Mouse (Mus musculus) intestine, postnatal 0 days (tissue): ENCODE results near the gene Grin3b. TPM values are rescaled to one million over a fixed set of nuclear protein-coding genes. Genes with fewer than 3 reads are reported as not detected.

Experiments
- ATAC-seq: fragments of 200-750 bp; cut with Nextera tagmentation; 2 replicates; pipeline ENCODE4 v1.8.0; 2017; ENCODE audit warnings: mild to moderate bottlenecking, moderate TSS enrichment, moderate library complexity
- H3K27ac ChIP-seq: fragments of 300-500 bp; sonication (generic); 2 replicates; pipeline ENCODE4 v1.5.1; 2014; ENCODE audit warnings: mild to moderate bottlenecking, low read depth, low read length, moderate library complexity
- H3K27me3 ChIP-seq: fragments of 300-500 bp; sonication (generic); replicated peaks from 2 replicates; pipeline ENCODE4 v1.6.1; 2014; ENCODE audit warnings: low read length, mixed read lengths; ENCODE audit not compliant: control insufficient read depth, insufficient read depth
- H3K36me3 ChIP-seq: fragments of 300-500 bp; sonication (generic); 2 replicates; pipeline ENCODE4 v1.6.1; 2014; ENCODE audit warnings: mild to moderate bottlenecking, moderate library complexity; ENCODE audit not compliant: control insufficient read depth, insufficient read depth
- H3K4me1 ChIP-seq: fragments of 300-500 bp; sonication (generic); replicated peaks from 2 replicates; pipeline ENCODE4 v1.6.1; 2014; ENCODE audit warnings: antibody characterized with exemption, low read length, mixed read lengths; ENCODE audit not compliant: control insufficient read depth, insufficient read depth
- H3K4me2 ChIP-seq: fragments of 300-500 bp; sonication (generic); replicated peaks from 2 replicates; pipeline ENCODE4 v1.6.1; 2014; ENCODE audit warnings: low read depth, mild to moderate bottlenecking, moderate library complexity
- H3K4me3 ChIP-seq: fragments of 300-500 bp; sonication (generic); 2 replicates; pipeline ENCODE4 v1.5.1; 2014; ENCODE audit warnings: low read depth, low read length
- H3K9ac ChIP-seq: fragments of 300-500 bp; sonication (generic); 2 replicates; pipeline ENCODE4 v1.6.1; 2014; ENCODE audit warnings: mild to moderate bottlenecking, low read depth, low read length
- H3K9me3 ChIP-seq: fragments of 300-500 bp; sonication (generic); 2 replicates; pipeline ENCODE4 v1.6.1; 2016; ENCODE audit warnings: mixed run types; ENCODE audit not compliant: control insufficient read depth
- CTCF ChIP-seq: sonication (generic); IDR thresholded peaks from 2 replicates; pipeline ENCODE4 v1.5.1; 2016; ENCODE audit warnings: low read depth, mild to moderate bottlenecking, control low read depth, antibody characterized with exemption, moderate library complexity
- WGBS: fragments of 180-500 bp; shearing (Covaris S2); extraction: QIAGEN DNeasy Blood & Tissue Kit; methylation state at CpG from one replicate; pipeline ENCODE4 v1.1.7; 2014; 5-methylcytosine and 5-hydroxymethylcytosine counted together
- polyA plus RNA-seq: library from polyadenylated mRNA; unstranded; fragments of >200 nt; fragmentation: Nextera tagmentation; extraction: Ambion mirVana; gene quantifications from 2 replicates; pipeline ENCODE4 v1.2.1, GENCODE M21; 2015

Gene Grin3b
- polyA plus RNA-seq, 1 experiment from 2014 or later = 0.08 TPM

DNA sequence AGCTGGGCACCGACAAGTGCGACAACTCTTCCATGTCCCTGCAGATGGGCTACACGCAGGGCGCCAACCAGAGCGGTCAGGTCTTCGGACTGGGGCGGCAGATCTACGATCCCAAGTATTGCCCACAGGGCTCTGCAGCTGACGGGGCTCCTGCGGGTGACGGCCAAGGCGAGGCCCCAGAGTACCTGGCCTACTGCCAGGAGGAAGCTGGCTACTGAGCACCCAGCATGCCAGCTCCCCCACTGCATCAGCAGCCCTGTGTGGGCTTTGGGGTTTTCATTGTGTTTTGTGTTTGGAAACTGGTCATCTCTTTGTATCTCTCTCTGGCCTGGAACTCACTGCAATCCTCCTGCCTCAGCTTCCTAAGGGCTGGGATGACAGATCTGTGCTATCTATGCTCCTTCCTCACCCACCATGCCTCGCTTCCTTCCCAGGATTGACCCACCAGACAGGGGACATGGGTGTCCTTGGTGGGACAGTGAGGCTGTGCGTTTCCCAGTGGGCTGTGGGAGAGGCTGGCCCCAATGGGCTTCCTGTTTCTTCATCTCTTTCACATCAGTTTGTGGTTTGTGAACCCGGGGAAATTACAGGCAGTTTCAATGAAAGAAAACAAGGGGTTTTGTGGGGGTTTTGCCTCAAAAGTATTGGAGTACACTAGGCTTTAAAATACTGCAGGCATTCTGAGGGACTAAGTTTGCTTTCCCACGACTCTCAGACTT lies 24.0 kb downstream of the Grin3b start:
- Histone ChIP-seq H3K36me3 (peaks cover 28% of the 10 kb centered on the region), H3K4me2 (no peak overlapping the region), H3K27ac (no peak overlapping the region), H3K9ac (no peak overlapping the region), H3K4me3 (no peak overlapping the region), H3K9me3 (no peaks in the 10 kb centered on the region), H3K27me3 (no peaks in the 10 kb centered on the region), H3K4me1 (no peaks in the 10 kb centered on the region)
- TF ChIP-seq CTCF = no peak
- no peak for ATAC-seq
- 65% methylated on average over 16 of the region's 16 CpGs for WGBS

DNA sequence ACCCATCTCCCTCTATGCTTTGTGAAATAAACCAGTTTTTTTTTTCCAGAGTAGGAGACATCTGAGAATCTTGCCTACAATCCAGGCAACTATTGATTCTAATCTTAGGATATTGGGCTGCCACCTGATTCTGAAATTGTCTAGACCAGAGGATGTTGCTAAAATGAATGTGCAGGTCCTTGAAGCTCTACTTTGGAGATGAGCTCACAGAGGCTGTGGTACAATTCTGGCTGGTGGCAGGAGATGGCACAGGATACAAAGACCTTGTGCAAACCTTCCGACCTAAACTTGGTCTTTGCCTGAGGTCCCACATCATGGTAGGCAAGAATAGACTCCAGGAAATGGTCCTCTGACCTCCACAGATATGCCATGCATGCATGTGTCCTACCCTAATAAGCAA lies 25.1 kb downstream of the Grin3b start:
- Histone ChIP-seq H3K4me3 (no peak overlapping the region), H3K4me2 (no peak overlapping the region), H3K36me3 (peaks cover 28% of the 10 kb centered on the region), H3K27ac (no peak overlapping the region), H3K27me3 (no peaks in the 10 kb centered on the region), H3K9ac (no peak overlapping the region), H3K9me3 (no peaks in the 10 kb centered on the region), H3K4me1 (no peaks in the 10 kb centered on the region)
- no peak for ATAC-seq
- WGBS = 67% methylated on average over 1 of the region's 1 CpGs
- TF ChIP-seq CTCF = no peak

- TF ChIP-seq CTCF = peak; percentile 33; the same call in 1 of the 2 replicates
- H3K4me3 ChIP-seq = peak within 1 kb of the TSS; percentile 55
- no peaks in the 10 kb centered on the region for H3K4me1 ChIP-seq
- peak within 1 kb of the TSS; percentile 57 for H3K9ac ChIP-seq
- peaks cover 33% of the 10 kb centered on the region for H3K36me3 ChIP-seq
- no peaks in the 10 kb centered on the region for H3K27me3 ChIP-seq
- ATAC-seq = peak; percentile 85
- peak within 1 kb of the TSS; percentile 23 for H3K27ac ChIP-seq
- H3K4me2 ChIP-seq = peak within 1 kb of the TSS; percentile 94
- WGBS = under 1% methylated on average over 34 of the region's 34 CpGs
- H3K9me3 ChIP-seq = no peaks in the 10 kb centered on the region
Observed at GRCm38 (mm10) chr10:79996272-79997033, 25.9 kb downstream of the Grin3b start, which contains the start of gene Abca7. Gene Abca7, plus strand, starts transcription at chr10:79996494.

DNA sequence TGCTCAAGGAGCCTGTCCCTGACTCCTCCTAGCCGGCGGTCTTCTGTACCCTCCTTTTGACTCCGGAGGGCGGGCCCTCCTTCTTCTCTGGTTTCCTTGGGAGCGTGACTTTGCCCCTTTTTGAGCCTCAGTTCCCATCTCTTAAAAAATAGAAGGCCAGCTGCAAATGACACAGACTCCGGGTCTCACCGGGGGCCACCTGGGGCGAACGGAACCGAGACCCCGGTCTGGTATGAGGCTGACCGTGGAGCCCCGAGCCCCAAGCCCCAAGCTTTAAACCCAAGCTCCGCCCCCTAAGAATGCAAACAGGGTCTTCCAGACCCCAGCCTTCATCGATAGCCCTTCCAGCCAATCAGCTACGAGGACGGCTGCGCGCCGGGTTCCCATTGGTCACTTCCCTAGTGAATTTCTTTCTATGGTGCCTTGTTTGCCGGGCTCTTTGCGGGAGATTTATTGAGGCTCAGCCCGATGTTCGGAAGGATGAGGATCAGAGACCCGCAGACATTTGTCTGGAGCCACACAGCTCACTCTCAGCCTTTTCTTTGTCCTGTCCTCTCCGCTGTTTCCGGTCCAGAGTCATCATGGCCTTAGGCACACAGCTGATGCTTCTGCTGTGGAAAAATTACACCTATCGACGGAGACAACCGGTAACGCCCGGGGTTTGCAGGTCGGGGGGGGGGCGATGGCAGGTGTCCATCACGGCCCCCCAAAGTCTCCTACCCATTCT lies 26.7 kb downstream of the Grin3b start:
- H3K4me2 ChIP-seq = peak overlapping the region; percentile 94
- H3K4me3 ChIP-seq = peak overlapping the region; percentile 55
- H3K27ac ChIP-seq = peak overlapping the region; percentile 23; the same call in 1 of the 2 replicates
- ATAC-seq = peak; percentile 23
- no peaks in the 10 kb centered on the region for H3K9me3 ChIP-seq
- H3K4me1 ChIP-seq = no peaks in the 10 kb centered on the region
- H3K27me3 ChIP-seq = no peaks in the 10 kb centered on the region
- WGBS = 2% methylated on average over 35 of the region's 35 CpGs
- no peak for TF ChIP-seq CTCF
- H3K9ac ChIP-seq = peak overlapping the region; percentile 57
- H3K36me3 ChIP-seq = peaks cover 26% of the 10 kb centered on the region

- peaks cover 20% of the 10 kb centered on the region for H3K36me3 ChIP-seq
- peak overlapping the region; percentile 94 for H3K4me2 ChIP-seq
- H3K9me3 ChIP-seq = no peaks in the 10 kb centered on the region
- 21% methylated on average over 15 of the region's 15 CpGs for WGBS
- no peaks in the 10 kb centered on the region for H3K4me1 ChIP-seq
- no peak for ATAC-seq
- H3K4me3 ChIP-seq = peak overlapping the region; percentile 55
- H3K27me3 ChIP-seq = no peaks in the 10 kb centered on the region
- no peak overlapping the region for H3K27ac ChIP-seq
- no peak for TF ChIP-seq CTCF
- H3K9ac ChIP-seq = no peak overlapping the region
Observed at GRCm38 (mm10) chr10:79997819-79998218, 27.3 kb downstream of the Grin3b start.

- TF ChIP-seq CTCF = no peak
- 78% methylated on average over 9 of the region's 9 CpGs for WGBS
- no peak overlapping the region for H3K4me2 ChIP-seq
- no peaks in the 10 kb centered on the region for H3K9me3 ChIP-seq
- H3K4me3 ChIP-seq = no peak overlapping the region
- ATAC-seq = no peak
- H3K27me3 ChIP-seq = no peaks in the 10 kb centered on the region
- no peak overlapping the region for H3K9ac ChIP-seq
- peaks cover 5% of the 10 kb centered on the region; the same call in 1 of the 2 replicates for H3K36me3 ChIP-seq
- no peak overlapping the region for H3K27ac ChIP-seq
- H3K4me1 ChIP-seq = no peaks in the 10 kb centered on the region
Observed at GRCm38 (mm10) chr10:80001945-80002344, 31.4 kb downstream of the Grin3b start.
